Mouse (Mus musculus) kidney, embryonic 16.5 days (tissue): ENCODE measurements around the gene Tbc1d8. TPM values are rescaled to one million over a fixed set of nuclear protein-coding genes. Genes with fewer than 3 reads are reported as not detected.

Experiments used
- ATAC-seq: fragments of 200-750 bp; cut with Nextera tagmentation; 2 replicates; pipeline ENCODE4 v1.8.0; 2017; ENCODE audit warnings: moderate TSS enrichment; ENCODE audit not compliant: low FRiP score, low TSS enrichment
- H3K27ac ChIP-seq: fragments of 300-500 bp; sonication (generic); 2 replicates; pipeline ENCODE4 v1.5.1; 2014; ENCODE audit warnings: low read length
- H3K27me3 ChIP-seq: fragments of 300-500 bp; sonication (generic); 2 replicates; pipeline ENCODE4 v1.6.1; 2014; ENCODE audit warnings: low read length, control low read depth, mixed read lengths; ENCODE audit not compliant: insufficient read depth
- H3K36me3 ChIP-seq: fragments of 300-500 bp; sonication (generic); 2 replicates; pipeline ENCODE4 v1.6.1; 2014; ENCODE audit warnings: low read length, control low read depth, mixed read lengths; ENCODE audit not compliant: insufficient read depth
- H3K4me1 ChIP-seq: fragments of 300-500 bp; sonication (generic); 2 replicates; pipeline ENCODE4 v1.6.1; 2014; ENCODE audit warnings: low read length, control low read depth, mixed read lengths; ENCODE audit not compliant: insufficient read depth
- H3K4me2 ChIP-seq: fragments of 300-500 bp; sonication (generic); replicated peaks from 2 replicates; pipeline ENCODE4 v1.6.1; 2014; ENCODE audit warnings: low read depth, low read length
- H3K4me3 ChIP-seq: fragments of 300-500 bp; sonication (generic); 2 replicates; pipeline ENCODE4 v1.5.1; 2014; ENCODE audit warnings: mild to moderate bottlenecking, low read length
- H3K9ac ChIP-seq: fragments of 300-500 bp; sonication (generic); replicated peaks from 2 replicates; pipeline ENCODE4 v1.6.1; 2014; ENCODE audit warnings: low read length
- H3K9me3 ChIP-seq: fragments of 300-500 bp; sonication (generic); 2 replicates; pipeline ENCODE4 v1.6.1; 2016; ENCODE audit warnings: low read length, control low read depth
- WGBS: fragments of 180-500 bp; shearing (Covaris S2); extraction: QIAGEN DNeasy Blood & Tissue Kit; methylation state at CpG from one replicate; pipeline ENCODE4 v1.1.7; 2014; 5-methylcytosine and 5-hydroxymethylcytosine counted together
- polyA plus RNA-seq: library from polyadenylated mRNA; unstranded; fragments of >200 nt; fragmentation: Nextera tagmentation; extraction: Ambion mirVana; gene quantifications from 2 replicates; pipeline ENCODE4 v1.2.1, GENCODE M21; 2015

Tbc1d8 gene
- polyA plus RNA-seq, 1 experiment from 2014 or later: 10.1 TPM

- Histone ChIP-seq H3K4me3 (no peak overlapping the region), H3K36me3 (no peaks in the 10 kb centered on the region), H3K4me1 (peaks cover 13% of the 10 kb centered on the region; the same call in 1 of the 2 replicates), H3K27me3 (no peaks in the 10 kb centered on the region), H3K4me2 (no peak overlapping the region), H3K27ac (no peak overlapping the region), H3K9ac (no peak overlapping the region), H3K9me3 (no peaks in the 10 kb centered on the region)
- 66% methylated on average over 10 of the region's 10 CpGs for WGBS
- ATAC-seq: no peak
Observed at GRCm38 (mm10) chr1:39482115-39482815, 3.7 kb upstream of the Tbc1d8 start.

- Histone ChIP-seq H3K4me1 (peaks cover 21% of the 10 kb centered on the region; the same call in 1 of the 2 replicates), H3K27ac (no peak overlapping the region), H3K27me3 (no peaks in the 10 kb centered on the region), H3K4me3 (no peak overlapping the region), H3K9me3 (no peaks in the 10 kb centered on the region), H3K9ac (no peak overlapping the region), H3K36me3 (no peaks in the 10 kb centered on the region), H3K4me2 (peak overlapping the region; percentile 74; the same call in 1 of the 2 replicates)
- WGBS: 52% methylated on average over 5 of the region's 5 CpGs
- no peak for ATAC-seq
Observed at GRCm38 (mm10) chr1:39479254-39479653, 699 bp upstream of the Tbc1d8 start.

GRCm38 (mm10) chr1:39478896-39479200 lies 293 bp upstream of the Tbc1d8 start:
- H3K36me3 ChIP-seq: no peaks in the 10 kb centered on the region
- H3K4me1 ChIP-seq: peaks cover 21% of the 10 kb centered on the region; the same call in 1 of the 2 replicates
- H3K4me3 ChIP-seq: peak overlapping the region; percentile 77
- no peak for ATAC-seq
- no peaks in the 10 kb centered on the region for H3K27me3 ChIP-seq
- H3K9ac ChIP-seq: peak overlapping the region; percentile 64; the same call in 1 of the 2 replicates
- peak overlapping the region; percentile 74 for H3K4me2 ChIP-seq
- peak overlapping the region; percentile 79 for H3K27ac ChIP-seq
- WGBS: 6% methylated on average over 10 of the region's 10 CpGs
- H3K9me3 ChIP-seq: no peaks in the 10 kb centered on the region

- no peaks in the 10 kb centered on the region for H3K9me3 ChIP-seq
- no peak overlapping the region for H3K27ac ChIP-seq
- H3K4me3 ChIP-seq: peak overlapping the region; percentile 77
- 66% methylated on average over 5 of the region's 5 CpGs for WGBS
- H3K36me3 ChIP-seq: no peaks in the 10 kb centered on the region
- peak overlapping the region; percentile 74 for H3K4me2 ChIP-seq
- H3K4me1 ChIP-seq: peaks cover 21% of the 10 kb centered on the region; the same call in 1 of the 2 replicates
- ATAC-seq: no peak
- H3K9ac ChIP-seq: no peak overlapping the region
- H3K27me3 ChIP-seq: no peaks in the 10 kb centered on the region
Observed at GRCm38 (mm10) chr1:39477064-39477463, 1.5 kb downstream of the Tbc1d8 start.

GRCm38 (mm10) chr1:39476341-39476740 lies 2.2 kb downstream of the Tbc1d8 start:
- H3K4me2 ChIP-seq: no peak overlapping the region
- WGBS: 71% methylated on average over 1 of the region's 1 CpGs

GRCm38 (mm10) chr1:39474516-39474915 lies 4.0 kb downstream of the Tbc1d8 start:
- Histone ChIP-seq H3K9me3 (no peaks in the 10 kb centered on the region), H3K9ac (no peak overlapping the region), H3K36me3 (no peaks in the 10 kb centered on the region), H3K4me1 (peaks cover 19% of the 10 kb centered on the region; the same call in 1 of the 2 replicates), H3K4me2 (peak overlapping the region; percentile 23; the same call in 1 of the 2 replicates), H3K4me3 (no peak overlapping the region), H3K27me3 (no peaks in the 10 kb centered on the region), H3K27ac (peak overlapping the region; percentile 77; the same call in 1 of the 2 replicates)
- no peak for ATAC-seq
- WGBS: 26% methylated on average over 9 of the region's 9 CpGs

More at GRCm38 (mm10) chr1:39476341-39476740, 2.2 kb downstream of the Tbc1d8 start:
- no peak for ATAC-seq
- no peaks in the 10 kb centered on the region for H3K36me3 ChIP-seq
- no peak overlapping the region for H3K4me3 ChIP-seq
- no peaks in the 10 kb centered on the region for H3K27me3 ChIP-seq
- H3K27ac ChIP-seq: no peak overlapping the region
- no peaks in the 10 kb centered on the region for H3K9me3 ChIP-seq
- H3K4me1 ChIP-seq: peaks cover 21% of the 10 kb centered on the region; the same call in 1 of the 2 replicates
- H3K9ac ChIP-seq: no peak overlapping the region

GRCm38 (mm10) chr1:39471298-39471902 lies 7.2 kb downstream of the Tbc1d8 start:
- H3K9me3 ChIP-seq: no peaks in the 10 kb centered on the region
- no peak overlapping the region for H3K9ac ChIP-seq
- H3K4me3 ChIP-seq: no peak overlapping the region
- no peaks in the 10 kb centered on the region for H3K27me3 ChIP-seq
- H3K4me2 ChIP-seq: no peak overlapping the region
- no peaks in the 10 kb centered on the region for H3K36me3 ChIP-seq
- no peak overlapping the region for H3K27ac ChIP-seq
- H3K4me1 ChIP-seq: 0 out of 2 replicates have a peak, but pooled peaks cover 7% of the 10 kb centered on the region
- WGBS: 80% methylated on average over 9 of the region's 9 CpGs
- ATAC-seq: no peak

GRCm38 (mm10) chr1:39468982-39469381 lies 9.6 kb downstream of the Tbc1d8 start:
- H3K4me3 ChIP-seq: no peak overlapping the region
- WGBS: 76% methylated on average over 7 of the region's 7 CpGs
- H3K36me3 ChIP-seq: no peaks in the 10 kb centered on the region
- no peaks in the 10 kb centered on the region for H3K27me3 ChIP-seq
- no peak overlapping the region for H3K27ac ChIP-seq
- no peak for ATAC-seq
- H3K9ac ChIP-seq: no peak overlapping the region
- H3K9me3 ChIP-seq: no peaks in the 10 kb centered on the region
- peaks cover 7% of the 10 kb centered on the region; the same call in 1 of the 2 replicates for H3K4me1 ChIP-seq
- no peak overlapping the region for H3K4me2 ChIP-seq

GRCm38 (mm10) chr1:39466526-39466925 lies 12.0 kb downstream of the Tbc1d8 start:
- Histone ChIP-seq H3K9ac (no peak overlapping the region), H3K4me1 (peaks cover 7% of the 10 kb centered on the region; the same call in 1 of the 2 replicates), H3K4me3 (no peak overlapping the region), H3K9me3 (no peaks in the 10 kb centered on the region), H3K4me2 (no peak overlapping the region), H3K27me3 (no peaks in the 10 kb centered on the region), H3K27ac (no peak overlapping the region), H3K36me3 (no peaks in the 10 kb centered on the region)
- WGBS: 89% methylated on average over 13 of the region's 13 CpGs
- ATAC-seq: no peak

GRCm38 (mm10) chr1:39464760-39465159 lies 13.8 kb downstream of the Tbc1d8 start:
- Histone ChIP-seq H3K4me2 (no peak overlapping the region), H3K36me3 (no peaks in the 10 kb centered on the region), H3K4me1 (peaks cover 7% of the 10 kb centered on the region; the same call in 1 of the 2 replicates), H3K27ac (no peak overlapping the region), H3K9ac (no peak overlapping the region), H3K27me3 (no peaks in the 10 kb centered on the region), H3K4me3 (no peak overlapping the region), H3K9me3 (no peaks in the 10 kb centered on the region; the same call in 1 of the 2 replicates)
- whole genome bisulfite sequencing: 93% methylated on average over 3 of the region's 3 CpGs
- ATAC-seq: no peak
